Mouse (Mus musculus): Measurements from ENCODE around the gene Sart3. TPM values are rescaled to one million over a fixed set of nuclear protein-coding genes. Genes with fewer than 3 reads are reported as not detected.

Sart3 gene
- polyA plus RNA-seq, 2 experiments: 41.7 to 56.8 TPM

DNA sequence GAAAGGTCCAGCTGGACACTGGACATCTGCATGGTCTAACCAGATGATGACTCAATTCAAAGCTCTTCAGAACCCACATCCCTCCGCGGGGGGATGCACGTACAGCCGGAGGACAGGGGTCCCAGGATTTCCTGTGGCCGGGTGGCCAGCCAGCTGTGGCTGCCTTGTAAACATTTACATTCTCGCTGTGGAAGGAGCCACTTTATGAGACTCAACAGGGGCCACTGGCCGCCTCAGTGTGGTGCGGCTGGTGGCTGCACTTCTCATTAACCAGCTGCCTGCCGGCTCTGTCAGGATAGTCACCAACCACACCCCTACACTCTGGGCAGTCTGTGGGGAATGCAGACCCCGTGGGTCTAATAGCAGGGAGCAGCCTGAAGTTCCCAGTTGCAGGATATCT is 34.1 kb upstream of the Sart3 start:
- Histone ChIP-seq H3K4me1 (ENCODE audit: control insufficient read depth, insufficient read depth, low read length) (peaks cover 30% of the 10 kb centered on the region), H3K9ac (ENCODE audit: low read depth, low read length, severe bottlenecking) (no peak overlapping the region), H3K36me3 (ENCODE audit: control insufficient read depth, insufficient read depth, low read length) (no peaks in the 10 kb centered on the region), H3K27ac (replicated peaks; ENCODE audit: low read depth, low read length) (no peak overlapping the region), H3K4me3 (replicated peaks; ENCODE audit: low read length) (no peak overlapping the region), H3K9me3 (ENCODE audit: control insufficient read depth, low read length) (peaks cover 9% of the 10 kb centered on the region), H3K4me2 (replicated peaks; ENCODE audit: low read depth, low read length, severe bottlenecking) (no peak overlapping the region), H3K27me3 (ENCODE audit: control insufficient read depth, insufficient read depth, low read length) (no peaks in the 10 kb centered on the region)
- ATAC-seq (ENCODE audit: low FRiP score, low read depth) (no peak), DNase-seq (ENCODE audit: low spot score) (no peak)
- TF ChIP-seq POLR2A (IDR thresholded peaks at IDR 0.05; ENCODE audit: borderline replicate concordance, extremely low read depth, insufficient read depth, insufficient read length): no peak
- WGBS: 15% methylated on average over 10 of the region's 10 CpGs

DNA sequence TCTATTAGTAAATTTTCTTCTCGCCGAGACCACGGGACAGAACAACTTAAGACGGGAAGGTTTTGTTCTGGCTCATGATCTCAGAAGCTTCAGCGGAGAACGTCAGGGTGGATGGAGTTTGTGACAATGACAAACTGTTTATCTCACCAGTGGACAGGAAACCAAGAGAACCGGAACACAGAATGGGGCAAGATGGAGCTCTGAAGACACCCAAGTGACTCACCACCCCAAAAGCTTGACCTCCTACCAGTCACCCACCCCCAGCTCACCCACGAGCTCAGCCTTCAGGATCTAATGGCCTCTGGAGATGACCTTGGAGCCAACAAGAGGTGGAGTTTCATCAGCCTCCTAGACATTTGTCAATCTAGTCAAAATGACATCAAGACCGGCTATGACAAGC is 33.0 kb upstream of the Sart3 start:
- H3K4me3 ChIP-seq (replicated peaks; ENCODE audit: low read length): no peak overlapping the region
- no peak for TF ChIP-seq POLR2A (IDR thresholded peaks at IDR 0.05; ENCODE audit: borderline replicate concordance, extremely low read depth, insufficient read depth, insufficient read length)
- no peaks in the 10 kb centered on the region for H3K27me3 ChIP-seq (ENCODE audit: control insufficient read depth, insufficient read depth, low read length)
- no peak overlapping the region for H3K27ac ChIP-seq (replicated peaks; ENCODE audit: low read depth, low read length)
- H3K4me1 ChIP-seq (ENCODE audit: control insufficient read depth, insufficient read depth, low read length): peaks cover 37% of the 10 kb centered on the region
- H3K9ac ChIP-seq (ENCODE audit: low read depth, low read length, severe bottlenecking): no peak overlapping the region
- no peaks in the 10 kb centered on the region for H3K36me3 ChIP-seq (ENCODE audit: control insufficient read depth, insufficient read depth, low read length)
- no peak for DNase-seq (ENCODE audit: low spot score)
- no peak overlapping the region for H3K4me2 ChIP-seq (replicated peaks; ENCODE audit: low read depth, low read length, severe bottlenecking)
- H3K9me3 ChIP-seq (ENCODE audit: control insufficient read depth, low read length): 0 out of 2 replicates have a peak, but pooled peaks cover under 1% of the 10 kb centered on the region
- no peak for ATAC-seq (ENCODE audit: low FRiP score, low read depth)
- WGBS: 61% methylated on average over 9 of the region's 9 CpGs

- 37% methylated on average over 7 of the region's 7 CpGs for WGBS
- no peak overlapping the region for H3K27ac ChIP-seq (replicated peaks; ENCODE audit: low read depth, low read length)
- H3K9ac ChIP-seq (ENCODE audit: low read depth, low read length, severe bottlenecking): no peak overlapping the region
- peaks cover 37% of the 10 kb centered on the region for H3K4me1 ChIP-seq (ENCODE audit: control insufficient read depth, insufficient read depth, low read length)
- H3K9me3 ChIP-seq (ENCODE audit: control insufficient read depth, low read length): no peaks in the 10 kb centered on the region
- no peak for DNase-seq (ENCODE audit: low spot score)
- ATAC-seq (ENCODE audit: low FRiP score, low read depth): no peak
- no peak overlapping the region for H3K4me3 ChIP-seq (replicated peaks; ENCODE audit: low read length)
- H3K36me3 ChIP-seq (ENCODE audit: control insufficient read depth, insufficient read depth, low read length): no peaks in the 10 kb centered on the region
- H3K27me3 ChIP-seq (ENCODE audit: control insufficient read depth, insufficient read depth, low read length): no peaks in the 10 kb centered on the region
- TF ChIP-seq POLR2A (IDR thresholded peaks at IDR 0.05; ENCODE audit: borderline replicate concordance, extremely low read depth, insufficient read depth, insufficient read length): no peak
- H3K4me2 ChIP-seq (replicated peaks; ENCODE audit: low read depth, low read length, severe bottlenecking): no peak overlapping the region
These were observed 32.2 kb upstream of the Sart3 start for GRCm38 (mm10) chr5:113804395-113804966.

- H3K4me1 ChIP-seq (ENCODE audit: control insufficient read depth, insufficient read depth, low read length): peaks cover 39% of the 10 kb centered on the region
- WGBS: under 1% methylated on average over 11 of the region's 11 CpGs
- peak within 1 kb of the TSS; percentile 90 for H3K27ac ChIP-seq (replicated peaks; ENCODE audit: low read depth, low read length)
- peak; percentile 53; the same call in 1 of the 2 replicates for TF ChIP-seq POLR2A (IDR thresholded peaks at IDR 0.05; ENCODE audit: borderline replicate concordance, extremely low read depth, insufficient read depth, insufficient read length)
- H3K9ac ChIP-seq (ENCODE audit: low read depth, low read length, severe bottlenecking): peak within 1 kb of the TSS; percentile 66
- H3K4me2 ChIP-seq (replicated peaks; ENCODE audit: low read depth, low read length, severe bottlenecking): peak within 1 kb of the TSS; percentile 74
- no peaks in the 10 kb centered on the region for H3K9me3 ChIP-seq (ENCODE audit: control insufficient read depth, low read length)
- peaks cover 13% of the 10 kb centered on the region for H3K36me3 ChIP-seq (ENCODE audit: control insufficient read depth, insufficient read depth, low read length)
- ATAC-seq (ENCODE audit: low FRiP score, low read depth) (peak; percentile 88), DNase-seq (ENCODE audit: low spot score) (peak; percentile 86)
- H3K27me3 ChIP-seq (ENCODE audit: control insufficient read depth, insufficient read depth, low read length): no peaks in the 10 kb centered on the region
- H3K4me3 ChIP-seq (replicated peaks; ENCODE audit: low read length): peak within 1 kb of the TSS; percentile 63
These were observed 28.0 kb upstream of the Sart3 start, which contains the start of gene Tmem119 for GRCm38 (mm10) chr5:113800280-113800679. Gene Tmem119, minus strand, starts transcription at chr5:113800516.

DNA sequence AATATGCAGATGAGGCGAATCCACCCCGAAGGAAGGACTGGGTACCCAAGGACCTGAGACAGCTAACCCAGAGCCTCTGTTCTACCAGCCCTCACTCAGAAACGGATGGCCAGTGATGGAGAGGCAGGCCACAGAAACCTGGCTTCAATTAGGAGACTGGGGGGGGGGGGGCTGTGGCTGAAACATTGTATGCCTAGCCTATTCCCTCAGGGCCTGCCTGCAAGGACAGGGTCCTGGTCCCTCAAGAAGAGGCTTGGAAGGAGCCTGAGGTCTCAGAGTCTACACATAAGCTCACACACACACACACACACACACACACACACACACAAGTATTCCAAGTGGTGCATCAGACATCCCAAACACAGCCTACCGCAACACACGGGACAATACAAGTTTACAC is 27.4 kb upstream of the Sart3 start:
- ATAC-seq (ENCODE audit: low FRiP score, low read depth): no peak; the same call in 1 of the 2 replicates
- Histone ChIP-seq H3K27me3 (ENCODE audit: control insufficient read depth, insufficient read depth, low read length) (no peaks in the 10 kb centered on the region), H3K4me2 (replicated peaks; ENCODE audit: low read depth, low read length, severe bottlenecking) (peak overlapping the region; percentile 74), H3K27ac (replicated peaks; ENCODE audit: low read depth, low read length) (peak overlapping the region; percentile 90), H3K4me1 (ENCODE audit: control insufficient read depth, insufficient read depth, low read length) (peaks cover 35% of the 10 kb centered on the region), H3K9ac (ENCODE audit: low read depth, low read length, severe bottlenecking) (peak overlapping the region; percentile 66), H3K4me3 (replicated peaks; ENCODE audit: low read length) (peak overlapping the region; percentile 63), H3K9me3 (ENCODE audit: control insufficient read depth, low read length) (no peaks in the 10 kb centered on the region), H3K36me3 (ENCODE audit: control insufficient read depth, insufficient read depth, low read length) (peaks cover 19% of the 10 kb centered on the region)
- WGBS: 7% methylated on average over 5 of the region's 5 CpGs
- no peak for TF ChIP-seq POLR2A (IDR thresholded peaks at IDR 0.05; ENCODE audit: borderline replicate concordance, extremely low read depth, insufficient read depth, insufficient read length)
- no peak for DNase-seq (ENCODE audit: low spot score)

Measured in limb, embryonic 14.5 days (tissue).